Mouse (Mus musculus): ENCODE results near the gene Spcs2. TPM values are rescaled to one million over a fixed set of nuclear protein-coding genes. Genes with fewer than 3 reads are reported as not detected.

Spcs2 gene
- polyA plus RNA-seq, 1 experiment from 2014 or later = 193 TPM

DNA sequence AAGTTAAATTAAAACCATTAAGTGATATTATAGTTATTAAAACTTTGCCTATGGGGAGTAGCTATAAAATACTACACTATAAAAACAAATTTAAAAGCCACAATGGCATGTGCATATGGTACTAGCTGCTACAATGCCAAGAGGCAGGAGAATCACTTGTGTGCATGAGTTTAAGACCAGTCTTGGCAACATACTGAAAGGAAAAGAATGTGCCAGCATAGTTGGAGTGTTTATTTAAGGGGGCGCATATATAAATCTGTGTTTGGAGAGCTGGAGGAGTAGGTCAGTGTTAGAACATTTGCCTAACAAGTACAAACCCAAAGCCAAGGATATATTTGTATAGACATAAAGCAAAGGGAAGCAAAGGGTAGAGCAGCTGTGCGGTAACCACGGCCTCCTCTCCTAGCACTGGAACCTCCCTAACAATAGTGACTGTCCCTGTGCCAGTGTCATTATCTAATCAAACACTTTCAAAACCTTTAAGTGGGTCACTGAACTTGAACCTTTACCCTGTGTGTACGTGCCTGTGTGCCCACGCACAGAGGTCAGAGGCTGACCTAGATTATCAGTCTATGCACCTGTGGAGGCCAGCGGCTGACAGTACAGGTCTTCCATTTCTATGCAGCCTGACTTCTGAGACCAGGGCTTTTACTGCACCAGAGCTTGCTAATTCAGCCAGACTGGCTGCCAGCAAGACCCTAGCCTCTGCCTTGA lies 25.7 kb downstream of the Spcs2 start:
- Histone ChIP-seq H3K4me3 (replicated peaks) (no peak overlapping the region), H3K4me2 (no peak overlapping the region), H3K4me1 (replicated peaks) (peaks cover 18% of the 10 kb centered on the region), H3K9me3 (replicated peaks) (no peaks in the 10 kb centered on the region), H3K9ac (no peak overlapping the region), H3K36me3 (replicated peaks) (peaks cover 60% of the 10 kb centered on the region), H3K27ac (replicated peaks) (0 out of 2 replicates have a peak overlapping the region, but pooled peaks have one; percentile 1), H3K27me3 (no peaks in the 10 kb centered on the region)
- peak; percentile 84 for ATAC-seq (ENCODE audit: insufficient read depth)
- 64% methylated on average over 6 of the region's 6 CpGs for WGBS (ENCODE audit: insufficient replicate concordance)

GRCm38 (mm10) chr7:99836781-99837180 lies 26.5 kb downstream of the Spcs2 start:
- 65% methylated on average over 4 of the region's 4 CpGs for WGBS (ENCODE audit: insufficient replicate concordance)
- Histone ChIP-seq H3K27me3 (no peaks in the 10 kb centered on the region), H3K4me2 (no peak overlapping the region), H3K9me3 (replicated peaks) (no peaks in the 10 kb centered on the region), H3K27ac (replicated peaks) (no peak overlapping the region), H3K36me3 (replicated peaks) (peaks cover 52% of the 10 kb centered on the region), H3K4me3 (replicated peaks) (no peak overlapping the region), H3K9ac (no peak overlapping the region), H3K4me1 (replicated peaks) (peaks cover 18% of the 10 kb centered on the region)
- no peak for ATAC-seq (ENCODE audit: insufficient read depth)

DNA sequence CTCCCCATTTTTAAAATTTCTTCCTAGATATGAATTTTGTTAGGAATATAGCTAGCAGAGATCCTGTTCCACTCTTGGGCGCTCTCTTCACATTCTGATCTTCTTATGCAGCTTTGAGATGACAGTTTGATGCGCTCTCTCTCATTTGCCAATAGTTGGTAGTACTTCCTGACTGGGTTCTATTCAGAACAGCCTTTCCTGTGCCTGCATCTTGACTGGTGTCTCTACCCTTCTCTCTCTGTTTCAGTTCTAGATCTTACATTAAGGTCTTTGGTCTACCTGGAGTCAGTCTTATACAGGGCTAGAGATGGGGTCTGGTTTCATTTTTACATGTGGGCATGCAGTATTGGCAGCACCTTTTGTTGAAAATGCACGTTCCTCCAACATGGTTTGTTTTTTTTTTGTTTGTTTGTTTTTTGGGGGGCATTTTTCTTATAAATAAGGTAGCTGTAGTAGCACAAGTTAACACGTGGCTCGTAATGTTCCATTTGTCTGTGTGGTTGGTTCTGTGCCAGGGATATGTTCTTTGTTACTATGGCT lies 28.9 kb downstream of the Spcs2 start:
- no peaks in the 10 kb centered on the region for H3K27me3 ChIP-seq
- peaks cover 30% of the 10 kb centered on the region for H3K36me3 ChIP-seq (replicated peaks)
- H3K4me1 ChIP-seq (replicated peaks) = peaks cover 14% of the 10 kb centered on the region
- 84% methylated on average over 5 of the region's 5 CpGs for WGBS (ENCODE audit: insufficient replicate concordance)
- no peak overlapping the region for H3K27ac ChIP-seq (replicated peaks)
- ATAC-seq (ENCODE audit: insufficient read depth) = no peak
- no peaks in the 10 kb centered on the region for H3K9me3 ChIP-seq (replicated peaks)
- no peak overlapping the region for H3K9ac ChIP-seq
- no peak overlapping the region for H3K4me3 ChIP-seq (replicated peaks)
- no peak overlapping the region for H3K4me2 ChIP-seq

DNA sequence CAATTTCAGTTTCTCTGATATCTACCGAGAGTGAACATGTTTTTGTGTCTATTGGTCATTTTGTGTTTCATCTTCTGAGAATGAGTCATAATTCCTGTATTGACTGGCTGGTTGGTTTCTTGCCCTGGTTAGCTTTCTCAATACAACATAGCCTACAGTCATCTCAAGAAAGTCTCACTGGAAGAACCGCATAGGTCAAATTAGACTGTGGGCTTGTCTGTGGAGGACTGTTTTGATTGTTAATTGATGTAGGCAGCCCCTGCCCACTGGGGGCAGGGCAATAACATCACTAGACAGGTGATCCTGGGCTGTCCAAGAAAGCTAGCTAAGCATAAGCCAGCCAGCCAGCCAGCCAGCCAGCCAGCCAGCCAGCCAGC lies 29.4 kb downstream of the Spcs2 start:
- peaks cover 25% of the 10 kb centered on the region for H3K36me3 ChIP-seq (replicated peaks)
- ATAC-seq (ENCODE audit: insufficient read depth) = no peak
- H3K9me3 ChIP-seq (replicated peaks) = no peaks in the 10 kb centered on the region

GRCm38 (mm10) chr7:99833115-99833845 lies 30.0 kb downstream of the Spcs2 start:
- Histone ChIP-seq H3K4me1 (replicated peaks) (peaks cover 16% of the 10 kb centered on the region), H3K4me3 (replicated peaks) (no peak overlapping the region), H3K4me2 (no peak overlapping the region), H3K9ac (no peak overlapping the region), H3K36me3 (replicated peaks) (peaks cover 20% of the 10 kb centered on the region), H3K27ac (replicated peaks) (no peak overlapping the region), H3K9me3 (replicated peaks) (no peaks in the 10 kb centered on the region), H3K27me3 (no peaks in the 10 kb centered on the region)
- no peak for ATAC-seq (ENCODE audit: insufficient read depth)
- 61% methylated on average over 5 of the region's 5 CpGs for WGBS (ENCODE audit: insufficient replicate concordance)

More for the DNA sequence above, 29.4 kb downstream of the Spcs2 start:
- no peak overlapping the region for H3K27ac ChIP-seq (replicated peaks)
- peaks cover 15% of the 10 kb centered on the region for H3K4me1 ChIP-seq (replicated peaks)
- H3K4me3 ChIP-seq (replicated peaks) = no peak overlapping the region
- H3K27me3 ChIP-seq = no peaks in the 10 kb centered on the region
- no peak overlapping the region for H3K4me2 ChIP-seq
- 72% methylated on average over 2 of the region's 2 CpGs for whole genome bisulfite sequencing (ENCODE audit: insufficient replicate concordance)
- H3K9ac ChIP-seq = no peak overlapping the region

GRCm38 (mm10) chr7:99828083-99828570 lies 35.1 kb downstream of the Spcs2 start, which contains the start of gene Neu3:
Gene Neu3 (minus strand): TSS chr7:99828417.
- Histone ChIP-seq H3K4me3 (replicated peaks) (peak within 1 kb of the TSS; percentile 74), H3K27ac (replicated peaks) (peak within 1 kb of the TSS; percentile 91), H3K36me3 (replicated peaks) (peaks cover 3% of the 10 kb centered on the region), H3K9ac (peak within 1 kb of the TSS; percentile 80), H3K9me3 (replicated peaks) (no peaks in the 10 kb centered on the region), H3K4me2 (peak within 1 kb of the TSS; percentile 77), H3K4me1 (replicated peaks) (peaks cover 42% of the 10 kb centered on the region), H3K27me3 (no peaks in the 10 kb centered on the region)
- WGBS (ENCODE audit: insufficient replicate concordance) = under 1% methylated on average over 26 of the region's 26 CpGs
- peak; percentile 90 for ATAC-seq (ENCODE audit: insufficient read depth)

DNA sequence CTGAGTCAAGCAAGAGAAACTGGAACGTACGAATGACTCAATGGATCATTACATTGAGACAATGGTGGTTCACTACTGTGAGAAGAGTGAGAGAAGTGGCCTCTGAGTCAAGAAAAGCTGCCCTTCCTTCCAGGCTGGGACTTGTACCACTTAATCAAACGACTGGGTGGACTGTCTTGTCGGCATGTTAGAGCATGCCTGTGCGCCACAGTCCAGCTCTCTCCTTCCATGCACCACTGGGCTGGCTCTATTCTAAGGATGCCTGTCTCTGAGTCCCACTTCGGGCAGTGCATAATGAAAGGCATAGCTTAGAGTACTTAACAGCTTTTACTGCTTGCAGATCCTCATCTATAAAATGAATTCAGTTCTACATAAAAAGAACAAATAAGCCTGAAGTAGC lies 37.2 kb downstream of the Spcs2 start:
- Histone ChIP-seq H3K9me3 (replicated peaks) (no peaks in the 10 kb centered on the region), H3K4me1 (replicated peaks) (peaks cover 60% of the 10 kb centered on the region), H3K9ac (peak overlapping the region; percentile 52), H3K4me2 (peak overlapping the region; percentile 77), H3K27me3 (no peaks in the 10 kb centered on the region), H3K4me3 (replicated peaks) (peak overlapping the region; percentile 74), H3K36me3 (replicated peaks) (peaks cover 20% of the 10 kb centered on the region), H3K27ac (replicated peaks) (peak overlapping the region; percentile 94)
- no peak for ATAC-seq (ENCODE audit: insufficient read depth)
- whole genome bisulfite sequencing (ENCODE audit: insufficient replicate concordance) = 69% methylated on average over 6 of the region's 6 CpGs

DNA sequence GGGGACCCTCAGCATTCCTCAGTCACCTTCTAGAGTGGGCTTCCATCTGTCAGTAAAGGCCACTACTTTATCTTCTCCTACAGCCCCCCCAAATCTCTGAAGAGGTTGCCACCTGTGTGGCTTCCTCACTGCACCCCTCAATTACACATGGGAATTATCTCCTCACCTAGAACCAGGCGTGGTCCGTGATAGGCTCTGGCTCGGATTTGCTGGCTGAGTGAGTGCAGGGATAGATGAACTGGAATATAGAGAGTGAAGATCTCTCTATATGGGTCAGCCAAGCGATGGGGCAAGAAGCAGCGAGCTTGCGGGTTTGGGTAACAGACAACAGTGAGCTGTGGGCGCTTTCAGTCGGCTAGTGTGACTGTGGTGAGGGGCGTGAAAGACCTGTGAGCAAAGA lies 37.8 kb downstream of the Spcs2 start:
- H3K4me2 ChIP-seq = peak overlapping the region; percentile 77
- peaks cover 20% of the 10 kb centered on the region for H3K36me3 ChIP-seq (replicated peaks)
- 57% methylated on average over 9 of the region's 9 CpGs for WGBS (ENCODE audit: insufficient replicate concordance)
- no peaks in the 10 kb centered on the region for H3K27me3 ChIP-seq
- peak overlapping the region; percentile 74 for H3K4me3 ChIP-seq (replicated peaks)
- peak overlapping the region; percentile 94 for H3K27ac ChIP-seq (replicated peaks)
- peaks cover 60% of the 10 kb centered on the region for H3K4me1 ChIP-seq (replicated peaks)
- ATAC-seq (ENCODE audit: insufficient read depth) = no peak
- H3K9me3 ChIP-seq (replicated peaks) = no peaks in the 10 kb centered on the region
- peak overlapping the region; percentile 52 for H3K9ac ChIP-seq

- Histone ChIP-seq H3K4me3 (replicated peaks) (peak overlapping the region; percentile 74), H3K27me3 (no peaks in the 10 kb centered on the region), H3K27ac (replicated peaks) (peak overlapping the region; percentile 94), H3K36me3 (replicated peaks) (peaks cover 20% of the 10 kb centered on the region), H3K4me2 (peak overlapping the region; percentile 77), H3K4me1 (replicated peaks) (peaks cover 60% of the 10 kb centered on the region), H3K9me3 (replicated peaks) (no peaks in the 10 kb centered on the region), H3K9ac (peak overlapping the region; percentile 52)
- peak; percentile 71 for ATAC-seq (ENCODE audit: insufficient read depth)
- 13% methylated on average over 16 of the region's 16 CpGs for WGBS (ENCODE audit: insufficient replicate concordance)
These were observed 38.4 kb downstream of the Spcs2 start for GRCm38 (mm10) chr7:99824649-99825483.

DNA sequence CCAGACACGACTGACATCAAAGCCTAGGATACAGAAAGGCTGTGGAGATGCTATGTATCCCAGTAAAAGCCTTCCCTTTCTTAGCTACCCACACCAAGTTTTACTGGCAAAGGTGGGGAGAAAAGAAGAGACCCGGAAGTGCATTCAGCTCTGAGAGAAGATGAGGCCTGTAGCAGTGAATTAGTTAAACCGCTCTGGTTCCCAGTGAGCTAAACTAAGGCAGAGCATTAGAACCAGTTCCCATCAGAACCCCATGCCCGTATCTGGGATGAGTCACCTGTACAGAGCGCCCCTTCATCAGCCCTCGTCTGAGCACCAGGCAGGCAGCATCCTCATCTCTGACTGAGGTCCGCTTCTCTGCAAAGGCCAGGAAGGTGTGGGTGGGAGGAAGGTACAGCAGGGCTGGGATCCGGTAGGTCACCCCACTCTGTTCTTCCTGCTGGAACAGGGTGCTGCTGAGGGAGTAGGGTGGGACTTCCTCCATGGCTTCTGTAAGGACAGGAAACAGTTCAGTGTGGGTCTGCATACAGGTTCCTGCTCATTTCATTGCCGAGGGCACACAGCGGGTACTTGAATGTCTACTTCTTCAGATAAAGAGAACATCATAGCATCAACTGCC lies 40.1 kb downstream of the Spcs2 start:
- 67% methylated on average over 10 of the region's 10 CpGs for WGBS (ENCODE audit: insufficient replicate concordance)
- H3K9ac ChIP-seq = peak overlapping the region; percentile 57; the same call in 1 of the 2 replicates
- H3K4me3 ChIP-seq (replicated peaks) = 0 out of 2 replicates have a peak overlapping the region, but pooled peaks have one; percentile 6
- H3K36me3 ChIP-seq (replicated peaks) = peaks cover 24% of the 10 kb centered on the region
- H3K4me1 ChIP-seq (replicated peaks) = peaks cover 58% of the 10 kb centered on the region
- peak overlapping the region; percentile 62 for H3K4me2 ChIP-seq
- no peaks in the 10 kb centered on the region for H3K9me3 ChIP-seq (replicated peaks)
- H3K27me3 ChIP-seq = no peaks in the 10 kb centered on the region
- ATAC-seq (ENCODE audit: insufficient read depth) = no peak
- H3K27ac ChIP-seq (replicated peaks) = peak overlapping the region; percentile 87

Measured in liver, embryonic 15.5 days (tissue).